Mouse (Mus musculus): Measurements from ENCODE around the gene Ddx43.

DNA sequence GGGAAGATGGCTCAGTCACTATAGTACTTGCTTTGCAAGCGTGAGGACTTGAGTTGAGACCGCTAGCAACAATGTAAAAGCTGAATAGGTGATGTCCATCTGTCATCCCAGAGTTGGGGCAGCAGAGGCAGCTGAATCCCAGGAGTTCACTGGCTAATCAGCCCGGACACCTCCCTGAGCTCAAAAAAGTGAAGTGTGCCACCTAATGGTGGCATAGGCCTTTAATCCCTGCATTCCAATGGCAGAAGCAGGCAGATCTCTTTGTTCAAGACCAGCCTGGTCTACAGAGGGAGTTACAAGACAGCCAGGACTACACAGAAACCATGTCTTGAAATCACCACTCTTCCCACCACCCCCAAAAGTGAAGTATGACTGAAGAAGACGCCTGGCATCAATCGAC lies 36.9 kb downstream of the Ddx43 start:
- TF ChIP-seq POLR2A (IDR thresholded peaks at IDR 0.05; ENCODE audit: borderline replicate concordance, extremely low read depth, insufficient read depth, insufficient read length, poor library complexity, severe bottlenecking), result no peak
- TF ChIP-seq CTCF (IDR thresholded peaks at IDR 0.05; ENCODE audit: borderline replicate concordance, extremely low read depth, insufficient read depth, insufficient read length), result no peak
